Mouse (Mus musculus) liver, adult 2 months (tissue): ENCODE results near the gene Rasgef1a. TPM values are rescaled to one million over a fixed set of nuclear protein-coding genes. Genes with fewer than 3 reads are reported as not detected.

Experiments
- DNase-seq: peaks from one replicate; pipeline ENCODE4 v3.0.0-alpha.2; 2011; ENCODE audit warnings: low read depth, low spot score; ENCODE audit errors: extremely low read depth
- H3K27ac ChIP-seq: fragments of 200-500 bp; replicated peaks from 2 replicates; pipeline ENCODE4 v1.5.1; 2012; ENCODE audit warnings: low read depth, mild to moderate bottlenecking, control low read depth, inconsistent platforms, low read length; ENCODE audit not compliant: insufficient read depth
- H3K27me3 ChIP-seq: fragments of 200-500 bp; 2 replicates; pipeline ENCODE4 v1.6.1; 2012; ENCODE audit warnings: mild to moderate bottlenecking, moderate library complexity, low read length, inconsistent platforms; ENCODE audit not compliant: control insufficient read depth, insufficient read depth
- H3K36me3 ChIP-seq: fragments of 200-500 bp; 2 replicates; pipeline ENCODE4 v1.6.1; 2012; ENCODE audit warnings: low read length, inconsistent platforms; ENCODE audit not compliant: control insufficient read depth, insufficient read depth
- H3K4me1 ChIP-seq: fragments of 200-500 bp; 2 replicates; pipeline ENCODE4 v1.6.1; 2011; ENCODE audit warnings: low read length; ENCODE audit not compliant: control insufficient read depth, insufficient read depth
- H3K4me3 ChIP-seq: fragments of 200-500 bp; 2 replicates; pipeline ENCODE4 v1.5.1; 2011; ENCODE audit warnings: low read depth, mild to moderate bottlenecking, control low read depth, low read length, moderate library complexity; ENCODE audit not compliant: insufficient read depth
- H3K79me2 ChIP-seq: fragments of 200-500 bp; 2 replicates; pipeline ENCODE4 v1.6.1; 2012; ENCODE audit warnings: inconsistent platforms, mild to moderate bottlenecking, low read length, moderate library complexity; ENCODE audit not compliant: control insufficient read depth, insufficient read depth
- H3K9ac ChIP-seq: fragments of 200-500 bp; 2 replicates; pipeline ENCODE4 v1.6.1; 2012; ENCODE audit warnings: low read depth, mild to moderate bottlenecking, control low read depth, inconsistent platforms, low read length
- CTCF ChIP-seq: fragments of 200-500 bp; IDR thresholded peaks from 2 replicates; pipeline ENCODE4 v1.5.1; 2011; ENCODE audit warnings: low read depth, low read length, control low read depth
- POLR2A ChIP-seq: fragments of 200-500 bp; IDR thresholded peaks from 2 replicates; pipeline ENCODE4 v1.6.1; 2011; ENCODE audit warnings: low read length, control low read depth; ENCODE audit not compliant: insufficient read depth; ENCODE audit errors: extremely low read depth
- WGBS: fragments of 180-500 bp; shearing (Covaris S2); methylation state at CpG from one replicate; pipeline ENCODE4 v1.1.7; 2018; 5-methylcytosine and 5-hydroxymethylcytosine counted together
- polyA plus RNA-seq: library from polyadenylated mRNA; depleted of rRNA; stranded (reverse); fragments of >200 nt; gene quantifications from 2 replicates; pipeline ENCODE4 v1.2.3, GENCODE M21; 2012
- total RNA-seq: library from RNA; depleted of rRNA; stranded (reverse); fragments of >200 nt; gene quantifications from 2 replicates; pipeline ENCODE4 v1.2.3, GENCODE M21; 2014

Gene Rasgef1a
- total and polyA plus RNA-seq, 2 experiments: 0.06 TPM; not detected in 1

DNA sequence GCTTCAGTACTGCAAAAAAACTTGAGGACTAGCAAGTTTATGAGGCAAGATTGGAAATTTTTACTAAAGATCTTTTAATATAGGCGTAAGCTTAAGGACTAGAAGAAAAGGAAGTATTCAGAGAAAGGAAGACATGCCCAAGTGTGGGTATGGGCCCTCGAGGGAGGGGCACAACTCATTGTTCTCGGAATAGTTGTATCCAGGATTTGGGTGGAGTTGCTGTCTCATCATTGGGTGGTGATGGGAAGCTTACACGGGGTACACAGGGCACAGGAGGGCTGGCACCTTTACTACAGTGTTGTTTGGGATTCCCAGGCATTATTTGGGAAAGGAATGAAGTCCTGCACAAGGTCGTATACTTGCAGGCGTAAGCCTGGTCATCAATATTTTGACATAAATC, 24.4 kb downstream of the Rasgef1a start:
- no peak for DNase-seq
- Histone ChIP-seq H3K36me3 (no peaks in the 10 kb centered on the region), H3K79me2 (no peaks in the 10 kb centered on the region), H3K9ac (no peak overlapping the region), H3K4me3 (no peak overlapping the region), H3K27ac (no peak overlapping the region), H3K4me1 (no peaks in the 10 kb centered on the region), H3K27me3 (no peaks in the 10 kb centered on the region)
- WGBS: 67% methylated on average over 6 of the region's 6 CpGs
- no peak for TF ChIP-seq POLR2A

DNA sequence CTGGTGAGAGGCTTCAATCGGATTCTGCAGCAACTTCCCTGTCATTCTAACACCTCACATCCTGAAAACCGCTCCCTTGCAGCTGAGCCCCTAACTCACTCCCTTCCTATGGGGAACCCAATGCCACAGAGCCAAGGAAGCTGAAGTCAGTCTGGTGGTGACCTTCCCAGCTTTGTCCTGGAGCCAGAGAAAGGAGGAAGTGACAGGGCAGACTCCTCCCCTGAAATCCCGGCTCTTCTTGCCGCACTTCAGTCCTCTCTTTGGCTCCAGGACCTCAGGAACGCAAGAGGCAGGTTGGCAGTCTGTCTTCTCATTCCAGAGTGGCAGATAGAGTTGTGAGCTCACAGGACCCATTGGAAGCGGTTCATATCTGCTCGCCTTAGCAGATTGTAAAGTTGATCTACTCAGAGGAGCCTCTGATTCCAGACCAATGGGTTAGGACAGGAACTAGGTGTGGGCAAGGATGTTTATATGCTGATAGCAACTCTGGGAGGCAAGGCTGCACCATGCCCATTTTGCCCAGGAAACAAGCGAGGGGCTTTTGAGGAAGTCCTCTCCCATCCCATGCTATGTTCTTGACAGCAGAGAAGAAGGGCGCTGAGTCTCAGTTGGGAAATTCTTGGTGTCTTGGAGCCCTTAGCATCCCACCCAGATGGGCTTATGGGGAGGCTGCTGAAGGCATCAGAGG, 25.0 kb downstream of the Rasgef1a start:
- Histone ChIP-seq H3K27me3 (no peaks in the 10 kb centered on the region), H3K4me3 (no peak overlapping the region), H3K79me2 (no peaks in the 10 kb centered on the region), H3K36me3 (no peaks in the 10 kb centered on the region), H3K4me1 (no peaks in the 10 kb centered on the region), H3K27ac (no peak overlapping the region), H3K9ac (no peak overlapping the region)
- TF ChIP-seq CTCF: no peak
- no peak for TF ChIP-seq POLR2A
- DNase-seq: no peak
- 71% methylated on average over 9 of the region's 9 CpGs for WGBS

- no peak overlapping the region for H3K4me3 ChIP-seq
- WGBS: 56% methylated on average over 5 of the region's 5 CpGs
- no peak overlapping the region for H3K9ac ChIP-seq
- no peaks in the 10 kb centered on the region for H3K36me3 ChIP-seq
- no peak for DNase-seq
- no peaks in the 10 kb centered on the region for H3K4me1 ChIP-seq
- H3K79me2 ChIP-seq: no peaks in the 10 kb centered on the region
- no peaks in the 10 kb centered on the region for H3K27me3 ChIP-seq
- no peak for TF ChIP-seq POLR2A
- TF ChIP-seq CTCF: no peak
- no peak overlapping the region for H3K27ac ChIP-seq
Observed at GRCm38 (mm10) chr6:118036866-118037265, 25.6 kb downstream of the Rasgef1a start.

- H3K27ac ChIP-seq: no peak overlapping the region
- no peaks in the 10 kb centered on the region for H3K79me2 ChIP-seq
- TF ChIP-seq CTCF: no peak
- no peaks in the 10 kb centered on the region for H3K4me1 ChIP-seq
- no peak for DNase-seq
- no peak overlapping the region for H3K9ac ChIP-seq
- H3K27me3 ChIP-seq: no peaks in the 10 kb centered on the region
- H3K36me3 ChIP-seq: no peaks in the 10 kb centered on the region
- no peak overlapping the region for H3K4me3 ChIP-seq
- WGBS: 46% methylated on average over 4 of the region's 4 CpGs
Observed at GRCm38 (mm10) chr6:118045180-118045579, 33.9 kb downstream of the Rasgef1a start.

DNA sequence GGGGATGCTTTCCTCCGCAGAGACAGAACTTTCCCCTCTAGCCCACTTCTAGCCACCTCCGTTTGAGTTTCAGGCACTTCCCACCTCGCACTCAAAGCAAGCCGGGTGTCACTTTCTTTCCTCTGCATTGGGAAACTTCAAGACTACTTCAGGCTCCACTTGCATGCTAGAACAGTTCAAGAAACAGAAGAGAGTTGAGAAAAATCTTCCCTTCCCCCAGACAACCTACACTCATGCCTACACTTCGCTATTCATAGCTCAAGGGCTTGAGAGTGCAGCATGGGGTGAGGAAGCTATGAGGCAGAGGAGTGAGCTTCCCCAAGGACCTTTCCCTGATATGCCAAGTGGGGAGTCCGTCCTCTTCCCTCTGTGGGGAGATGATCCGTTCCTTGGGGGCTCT, 34.7 kb downstream of the Rasgef1a start:
- no peaks in the 10 kb centered on the region for H3K79me2 ChIP-seq
- no peaks in the 10 kb centered on the region for H3K4me1 ChIP-seq
- H3K9ac ChIP-seq: no peak overlapping the region
- no peak for DNase-seq
- no peak overlapping the region for H3K4me3 ChIP-seq
- H3K27ac ChIP-seq: no peak overlapping the region
- TF ChIP-seq CTCF: no peak
- no peak for TF ChIP-seq POLR2A
- no peaks in the 10 kb centered on the region for H3K27me3 ChIP-seq
- 58% methylated on average over 7 of the region's 7 CpGs for WGBS
- no peaks in the 10 kb centered on the region for H3K36me3 ChIP-seq

DNA sequence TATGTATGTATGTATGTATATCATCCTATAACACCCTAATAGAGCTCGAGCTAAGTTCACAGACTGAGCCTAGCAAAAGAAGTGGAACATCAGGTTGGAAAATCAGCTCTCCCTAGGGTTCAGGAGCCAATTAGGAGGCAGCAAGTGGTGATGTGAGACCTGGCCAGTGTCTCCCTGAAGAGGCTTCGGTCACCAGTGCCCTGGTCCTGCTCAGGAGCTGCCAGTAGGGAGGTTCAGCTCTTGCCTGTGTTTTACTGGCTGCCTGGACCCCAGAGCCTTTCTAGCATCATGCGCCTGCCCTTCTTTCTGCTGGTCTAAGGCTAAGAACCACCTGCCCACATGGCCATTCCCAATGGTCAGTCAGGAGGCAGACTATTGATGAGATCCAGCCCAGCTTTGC, 35.3 kb downstream of the Rasgef1a start:
- Histone ChIP-seq H3K4me3 (no peak overlapping the region), H3K4me1 (no peaks in the 10 kb centered on the region), H3K9ac (no peak overlapping the region), H3K36me3 (no peaks in the 10 kb centered on the region), H3K79me2 (no peaks in the 10 kb centered on the region), H3K27ac (no peak overlapping the region), H3K27me3 (no peaks in the 10 kb centered on the region)
- TF ChIP-seq POLR2A (no peak), CTCF (no peak)
- WGBS: 80% methylated on average over 3 of the region's 3 CpGs
- no peak for DNase-seq
